Mouse (Mus musculus): Measurements from ENCODE around the gene Eml3.

Eml3 gene

DNA sequence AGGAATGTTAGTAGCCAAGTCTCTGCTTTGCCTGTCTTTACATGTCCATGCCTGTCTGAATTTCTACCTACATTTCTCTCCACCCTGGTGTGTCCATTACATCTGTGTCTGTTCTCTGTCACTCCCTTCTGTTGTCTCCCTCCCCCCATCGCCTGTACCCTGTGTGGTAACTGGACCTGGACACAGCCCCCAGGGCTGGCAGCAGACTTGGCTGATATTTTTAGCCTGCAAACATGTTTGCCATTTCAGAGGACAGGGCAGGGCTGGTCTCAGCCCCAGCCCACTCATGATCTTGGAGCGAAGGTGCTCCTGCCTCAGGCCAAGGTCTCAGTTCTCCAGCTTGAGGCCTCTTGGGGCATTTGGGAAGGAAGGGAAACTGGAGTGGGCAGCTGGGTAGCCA, 58.5 kb downstream of the Eml3 start:
- DNase-seq (ENCODE audit: low spot score in 2 of 2), result no peak

DNA sequence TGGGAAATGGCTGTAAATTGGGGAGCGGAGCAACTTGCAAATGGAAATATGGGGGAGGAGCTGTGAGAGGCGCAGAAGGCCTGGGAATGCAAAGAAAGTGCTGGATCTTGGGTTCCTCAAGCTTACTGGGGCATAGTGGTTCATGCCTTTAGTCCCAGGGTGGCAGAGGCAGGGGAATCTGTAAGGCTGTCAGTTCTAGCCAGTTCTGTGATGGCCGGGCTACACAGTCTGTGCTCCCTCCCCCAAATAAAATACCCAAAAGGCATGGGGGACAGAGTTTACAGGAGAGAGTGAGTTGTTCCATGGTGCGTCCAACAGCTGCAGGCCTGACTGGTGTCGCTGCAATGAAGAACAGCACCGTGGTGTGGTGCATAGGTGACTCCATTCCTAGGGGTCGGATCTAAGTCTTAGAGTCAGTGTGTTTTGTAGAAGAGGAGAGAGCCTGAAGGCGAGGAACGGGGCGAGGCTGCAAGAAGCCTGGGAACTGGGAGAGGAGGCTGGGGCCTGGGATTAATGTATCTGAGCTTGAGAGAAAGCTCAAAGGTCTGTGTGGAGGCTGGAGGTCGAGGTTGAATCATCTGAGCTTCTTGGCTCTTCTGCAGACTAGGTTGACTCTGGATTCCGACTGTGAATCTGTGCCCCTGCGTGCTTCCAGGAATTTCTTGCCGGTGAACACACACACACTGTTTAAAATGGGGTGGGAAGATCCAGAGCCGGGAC, 59.2 kb downstream of the Eml3 start:
- DNase-seq (ENCODE audit: low spot score in 2 of 2), result no peak

DNA sequence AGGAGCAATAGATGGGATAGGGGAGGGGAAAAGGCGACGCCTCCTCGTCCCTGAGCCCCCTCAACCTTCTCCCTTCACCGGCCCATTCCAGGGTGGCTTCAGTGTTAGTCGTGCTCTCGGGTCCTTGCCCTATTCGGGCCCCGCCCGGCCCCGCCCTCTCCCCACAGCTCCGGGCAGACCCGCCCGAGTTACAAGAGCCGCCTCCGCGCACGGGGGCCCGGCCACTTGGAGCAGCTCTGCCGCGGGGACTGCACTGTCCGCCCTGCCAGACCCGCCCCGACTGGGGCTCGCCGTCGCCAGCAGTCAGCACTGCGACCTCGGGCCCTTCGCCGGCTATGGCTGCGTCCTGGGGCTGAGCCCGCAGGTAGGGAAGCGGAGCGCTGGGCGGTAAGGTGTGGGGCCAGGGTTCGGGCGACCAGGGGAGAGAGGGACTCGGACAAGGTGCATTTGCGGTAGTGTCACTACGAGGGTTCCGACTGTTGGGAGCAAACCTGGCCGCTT, 59.8 kb downstream of the Eml3 start, which contains the start of gene Ahnak:
Gene Ahnak (plus strand): TSS at position 219 of the 501 bp plus-strand sequence.
- DNase-seq (ENCODE audit: low spot score in 2 of 2), result peak; percentile 82 to 84

DNA sequence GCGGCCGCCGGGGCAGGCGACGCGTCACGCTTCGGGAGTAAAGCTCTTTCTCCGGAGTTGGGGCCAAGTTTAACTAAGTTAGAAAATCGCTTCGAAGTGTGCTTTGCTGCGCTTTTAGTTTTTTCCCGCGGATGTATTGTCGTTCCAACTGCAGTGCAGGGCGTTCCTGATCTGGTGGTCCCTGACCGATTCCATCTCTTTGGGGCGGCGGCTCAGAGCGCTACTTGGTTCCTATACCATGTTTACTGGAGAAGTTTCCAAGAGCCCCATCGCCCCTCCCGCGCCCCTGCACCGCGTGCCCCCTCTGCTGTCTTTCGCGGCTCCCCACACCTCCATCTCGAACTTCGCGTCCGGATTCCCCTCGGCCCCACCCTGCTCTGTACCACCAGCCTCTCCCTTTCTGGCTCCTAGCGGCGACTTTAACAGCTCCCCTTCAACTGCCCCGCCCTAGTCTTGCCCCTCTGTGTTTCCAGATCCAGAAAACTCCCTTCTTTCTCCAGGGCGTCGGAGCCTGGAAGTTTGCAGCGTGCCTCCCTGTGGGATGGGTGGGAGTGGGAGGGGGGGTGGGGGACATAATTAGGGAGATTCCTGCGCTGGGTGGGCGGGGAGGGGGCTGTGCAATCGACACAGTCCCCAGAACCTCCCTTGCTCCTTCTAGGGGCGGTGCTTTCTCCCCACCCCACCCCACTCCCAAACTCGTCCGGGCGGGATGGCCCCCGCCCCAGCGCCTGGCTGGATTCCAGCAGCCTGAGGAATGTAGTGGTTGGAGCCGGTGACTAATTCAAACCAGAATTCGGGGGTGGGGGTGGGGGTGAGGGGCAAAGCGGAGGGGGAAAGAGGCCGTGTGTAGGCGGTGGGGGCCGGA, 60.4 kb downstream of the Eml3 start:
- DNase-seq (ENCODE audit: low spot score in 2 of 2), result peak; percentile 93 to 94

DNA sequence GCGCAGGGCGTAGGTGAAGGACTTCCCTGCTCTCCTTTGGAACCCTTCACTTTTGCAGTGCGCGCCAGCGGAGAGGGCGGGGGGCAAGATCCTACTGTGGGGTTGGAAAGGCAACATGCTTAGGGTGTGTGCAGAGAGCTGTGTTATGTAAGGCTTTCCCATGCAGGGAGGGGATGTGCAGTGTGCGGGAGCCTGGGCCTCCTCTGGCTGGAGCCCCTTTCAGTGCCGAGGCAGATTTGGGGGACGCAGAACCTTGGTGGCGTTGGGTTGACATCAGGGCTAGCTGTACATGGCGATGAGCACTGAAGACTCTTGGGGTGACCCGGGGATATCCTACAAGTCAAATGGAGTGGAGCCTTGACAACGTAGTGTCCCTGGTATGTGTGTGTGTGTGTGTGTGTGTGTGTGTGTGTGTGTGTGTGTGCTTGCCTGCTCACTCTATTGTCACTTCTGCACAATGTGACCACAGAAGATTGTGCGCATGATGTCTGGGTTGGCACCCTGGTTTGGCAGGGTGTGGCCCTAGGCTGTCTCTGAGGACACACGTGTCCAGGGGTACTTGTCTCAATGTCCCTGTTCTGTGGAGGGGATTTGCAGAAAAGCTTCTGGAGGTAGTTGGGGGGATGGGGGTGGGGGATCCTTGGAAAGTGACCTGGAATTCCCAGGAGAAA, 61.2 kb downstream of the Eml3 start:
- DNase-seq (ENCODE audit: low spot score in 2 of 2), result no peak
